Mouse (Mus musculus): ENCODE results near the gene Ikzf2. TPM values are rescaled to one million over a fixed set of nuclear protein-coding genes. Genes with fewer than 3 reads are reported as not detected.

Ikzf2 gene
- polyA plus RNA-seq, 1 experiment from 2014 or later = 3.4 TPM

DNA sequence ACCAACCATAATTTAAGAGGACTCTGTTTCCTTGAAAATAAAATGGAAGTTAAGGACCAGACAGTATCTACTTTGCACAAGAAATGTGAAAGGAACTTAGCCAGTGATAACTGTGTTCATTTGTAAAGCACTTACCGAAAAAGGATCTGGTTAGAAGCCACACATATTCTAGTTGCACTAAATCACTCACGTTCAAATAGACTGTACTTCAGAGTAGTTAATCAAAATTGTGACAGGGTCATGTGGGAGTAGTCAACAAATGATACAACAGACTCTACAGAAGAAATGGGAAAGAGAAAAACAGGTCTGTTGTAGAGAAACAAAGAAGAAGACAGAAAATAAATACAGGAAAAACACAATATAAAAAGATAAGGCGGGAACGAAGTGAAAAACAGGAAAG lies 158.3 kb downstream of the Ikzf2 start:
- H3K27me3 ChIP-seq (ENCODE audit: control insufficient read depth, insufficient read depth, low read length) = no peaks in the 10 kb centered on the region
- no peak for ATAC-seq (ENCODE audit: insufficient read depth, low FRiP score, low TSS enrichment)
- H3K4me2 ChIP-seq (ENCODE audit: low read depth) = no peak overlapping the region
- H3K4me1 ChIP-seq (ENCODE audit: control insufficient read depth, insufficient read depth, low read length) = no peaks in the 10 kb centered on the region
- no peaks in the 10 kb centered on the region for H3K36me3 ChIP-seq (ENCODE audit: control insufficient read depth, insufficient read depth, low read length)
- no peak overlapping the region for H3K9ac ChIP-seq (ENCODE audit: low read length)
- H3K9me3 ChIP-seq (ENCODE audit: control insufficient read depth, low read length) = no peaks in the 10 kb centered on the region
- H3K27ac ChIP-seq (ENCODE audit: low read depth, low read length) = no peak overlapping the region
- 88% methylated on average over 4 of the region's 4 CpGs for WGBS
- H3K4me3 ChIP-seq (ENCODE audit: low read depth, low read length) = no peak overlapping the region
- no peak for DNase-seq (ENCODE audit: low spot score)

DNA sequence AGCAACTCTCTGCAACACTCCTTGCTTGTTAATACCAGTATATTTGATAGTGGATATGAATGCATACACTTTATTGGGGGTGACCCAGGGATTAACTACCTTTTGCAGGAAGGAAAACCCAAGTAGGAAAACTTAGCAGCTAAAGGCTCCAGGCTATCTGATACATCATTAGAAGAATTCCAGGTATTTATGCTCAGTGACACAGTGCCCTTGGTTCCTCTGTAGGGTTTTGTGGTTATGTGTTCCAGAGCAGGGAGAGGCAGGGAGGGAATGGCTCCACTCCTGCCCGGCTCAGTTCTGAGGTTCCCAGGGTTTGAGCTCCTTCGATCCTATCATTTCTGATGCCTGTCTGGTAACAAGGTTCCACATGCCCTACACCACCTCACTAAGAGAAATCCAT lies 165.4 kb downstream of the Ikzf2 start:
- WGBS = 95% methylated on average over 2 of the region's 2 CpGs
- H3K4me3 ChIP-seq (ENCODE audit: low read depth, low read length) = no peak overlapping the region
- H3K4me2 ChIP-seq (ENCODE audit: low read depth) = no peak overlapping the region
- no peak for DNase-seq (ENCODE audit: low spot score)
- no peaks in the 10 kb centered on the region for H3K36me3 ChIP-seq (ENCODE audit: control insufficient read depth, insufficient read depth, low read length)
- no peaks in the 10 kb centered on the region for H3K4me1 ChIP-seq (ENCODE audit: control insufficient read depth, insufficient read depth, low read length)
- ATAC-seq (ENCODE audit: insufficient read depth, low FRiP score, low TSS enrichment) = no peak
- no peaks in the 10 kb centered on the region for H3K9me3 ChIP-seq (ENCODE audit: control insufficient read depth, low read length)
- no peak overlapping the region for H3K9ac ChIP-seq (ENCODE audit: low read length)
- no peaks in the 10 kb centered on the region for H3K27me3 ChIP-seq (ENCODE audit: control insufficient read depth, insufficient read depth, low read length)
- H3K27ac ChIP-seq (ENCODE audit: low read depth, low read length) = no peak overlapping the region

DNA sequence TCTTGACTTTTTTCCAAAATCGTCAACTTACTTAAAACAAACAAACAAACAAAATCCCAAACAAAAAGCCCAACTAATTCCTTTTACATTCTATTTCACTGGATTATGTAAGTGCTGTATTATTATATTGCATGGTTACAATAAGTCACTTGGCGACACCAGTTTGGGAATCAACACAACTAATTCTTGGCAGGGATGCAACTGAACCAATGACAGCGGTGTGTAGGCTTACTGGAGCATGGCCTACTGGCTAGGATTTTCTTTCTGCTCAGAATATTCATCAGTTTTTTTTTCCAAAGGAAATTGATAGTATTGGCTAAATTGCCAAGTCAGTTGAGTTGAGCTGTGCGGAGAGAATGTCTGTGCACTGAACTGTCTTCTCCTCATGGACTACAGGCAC lies 167.7 kb downstream of the Ikzf2 start:
- no peak for ATAC-seq (ENCODE audit: insufficient read depth, low FRiP score, low TSS enrichment)
- 95% methylated on average over 4 of the region's 4 CpGs for WGBS
- Histone ChIP-seq H3K4me1 (ENCODE audit: control insufficient read depth, insufficient read depth, low read length) (no peaks in the 10 kb centered on the region), H3K4me2 (ENCODE audit: low read depth) (no peak overlapping the region), H3K27ac (ENCODE audit: low read depth, low read length) (no peak overlapping the region), H3K4me3 (ENCODE audit: low read depth, low read length) (no peak overlapping the region), H3K9me3 (ENCODE audit: control insufficient read depth, low read length) (no peaks in the 10 kb centered on the region), H3K27me3 (ENCODE audit: control insufficient read depth, insufficient read depth, low read length) (no peaks in the 10 kb centered on the region), H3K36me3 (ENCODE audit: control insufficient read depth, insufficient read depth, low read length) (no peaks in the 10 kb centered on the region), H3K9ac (ENCODE audit: low read length) (no peak overlapping the region)
- DNase-seq (ENCODE audit: low spot score) = no peak

DNA sequence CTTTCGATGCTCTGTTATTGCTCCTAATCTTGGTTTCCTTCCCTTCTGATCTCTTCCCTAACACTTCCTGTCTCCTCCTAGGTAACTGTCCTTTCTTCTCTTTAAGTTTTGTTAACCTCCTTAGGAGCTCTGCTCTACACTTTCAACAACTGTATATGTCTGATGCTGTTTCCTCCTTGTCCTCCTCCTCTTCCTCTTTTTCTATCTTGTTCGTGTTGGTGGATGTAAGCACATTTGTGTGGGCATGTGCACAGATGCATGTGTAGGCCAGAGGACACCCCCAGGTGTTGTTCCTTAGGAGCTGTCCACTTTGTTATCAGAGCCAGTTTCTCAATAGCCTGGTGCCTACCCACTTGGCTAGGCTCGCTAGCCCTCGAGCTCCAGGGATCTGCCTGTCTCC lies 169.0 kb downstream of the Ikzf2 start:
- Histone ChIP-seq H3K27me3 (ENCODE audit: control insufficient read depth, insufficient read depth, low read length) (no peaks in the 10 kb centered on the region), H3K4me1 (ENCODE audit: control insufficient read depth, insufficient read depth, low read length) (no peaks in the 10 kb centered on the region), H3K27ac (ENCODE audit: low read depth, low read length) (no peak overlapping the region), H3K4me2 (ENCODE audit: low read depth) (no peak overlapping the region), H3K9ac (ENCODE audit: low read length) (no peak overlapping the region), H3K4me3 (ENCODE audit: low read depth, low read length) (no peak overlapping the region), H3K36me3 (ENCODE audit: control insufficient read depth, insufficient read depth, low read length) (no peaks in the 10 kb centered on the region), H3K9me3 (ENCODE audit: control insufficient read depth, low read length) (no peaks in the 10 kb centered on the region)
- WGBS = 87% methylated on average over 4 of the region's 4 CpGs
- ATAC-seq (ENCODE audit: insufficient read depth, low FRiP score, low TSS enrichment) (no peak), DNase-seq (ENCODE audit: low spot score) (no peak)

DNA sequence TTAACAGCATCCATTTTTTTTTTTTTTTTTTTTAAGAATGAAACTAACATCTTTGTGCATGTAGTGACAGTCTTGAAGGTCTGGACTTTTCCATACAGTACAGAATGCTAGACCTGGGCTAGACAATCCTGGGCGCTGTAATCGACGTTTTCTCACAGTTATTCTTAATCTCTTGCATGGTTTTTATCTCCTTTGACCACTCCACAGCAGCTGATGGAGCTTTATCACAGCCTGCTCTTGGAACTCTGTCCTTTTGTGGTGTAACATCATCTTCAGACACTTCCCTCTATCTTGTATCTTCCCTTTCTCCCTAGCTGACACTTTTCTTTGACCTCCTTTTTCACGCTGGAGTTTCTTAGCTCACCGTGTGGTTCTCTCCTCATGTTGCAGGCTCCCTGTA lies 170.9 kb downstream of the Ikzf2 start:
- Histone ChIP-seq H3K27me3 (ENCODE audit: control insufficient read depth, insufficient read depth, low read length) (no peaks in the 10 kb centered on the region), H3K4me1 (ENCODE audit: control insufficient read depth, insufficient read depth, low read length) (no peaks in the 10 kb centered on the region), H3K9ac (ENCODE audit: low read length) (no peak overlapping the region), H3K9me3 (ENCODE audit: control insufficient read depth, low read length) (no peaks in the 10 kb centered on the region), H3K4me3 (ENCODE audit: low read depth, low read length) (no peak overlapping the region), H3K36me3 (ENCODE audit: control insufficient read depth, insufficient read depth, low read length) (no peaks in the 10 kb centered on the region), H3K27ac (ENCODE audit: low read depth, low read length) (no peak overlapping the region), H3K4me2 (ENCODE audit: low read depth) (no peak overlapping the region)
- ATAC-seq (ENCODE audit: insufficient read depth, low FRiP score, low TSS enrichment) (no peak), DNase-seq (ENCODE audit: low spot score) (no peak)
- 84% methylated on average over 5 of the region's 5 CpGs for WGBS

DNA sequence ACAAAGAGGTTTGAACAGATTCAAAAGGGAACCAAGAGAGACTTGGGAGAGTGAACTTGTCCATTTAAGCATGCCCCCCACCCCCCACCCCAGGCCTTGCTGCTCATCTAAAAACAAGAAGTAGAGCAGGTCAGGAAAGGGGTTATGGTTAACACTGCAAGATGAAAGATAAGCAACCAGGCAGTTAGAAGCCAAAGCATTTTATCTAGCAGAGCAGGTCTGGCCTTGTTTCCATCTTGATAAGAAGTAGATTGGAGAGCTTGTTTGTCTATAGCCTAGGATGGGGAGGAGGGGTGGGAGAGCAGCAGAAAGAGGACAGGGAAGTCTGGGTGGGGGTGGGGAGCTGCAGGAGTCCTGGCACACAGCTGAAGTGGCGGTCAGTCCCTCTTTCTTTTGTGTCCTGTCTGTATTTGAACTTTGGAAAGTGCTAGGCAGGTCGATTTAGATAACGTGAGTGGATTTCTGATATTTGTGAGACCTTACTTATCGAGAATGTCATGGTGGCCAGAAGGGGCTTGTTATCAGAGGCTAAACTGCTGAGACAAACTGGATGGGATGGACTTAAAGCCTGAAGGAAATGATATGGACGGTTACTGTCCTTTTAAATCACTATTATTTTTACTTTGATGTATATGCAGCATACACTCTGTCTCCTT lies 173.3 kb downstream of the Ikzf2 start:
- Histone ChIP-seq H3K4me1 (ENCODE audit: control insufficient read depth, insufficient read depth, low read length) (no peaks in the 10 kb centered on the region), H3K4me2 (ENCODE audit: low read depth) (no peak overlapping the region), H3K27me3 (ENCODE audit: control insufficient read depth, insufficient read depth, low read length) (no peaks in the 10 kb centered on the region), H3K27ac (ENCODE audit: low read depth, low read length) (no peak overlapping the region), H3K9ac (ENCODE audit: low read length) (no peak overlapping the region), H3K36me3 (ENCODE audit: control insufficient read depth, insufficient read depth, low read length) (no peaks in the 10 kb centered on the region), H3K4me3 (ENCODE audit: low read depth, low read length) (no peak overlapping the region), H3K9me3 (ENCODE audit: control insufficient read depth, low read length) (no peaks in the 10 kb centered on the region)
- ATAC-seq (ENCODE audit: insufficient read depth, low FRiP score, low TSS enrichment) (no peak), DNase-seq (ENCODE audit: low spot score) (no peak)
- WGBS = 59% methylated on average over 5 of the region's 5 CpGs

DNA sequence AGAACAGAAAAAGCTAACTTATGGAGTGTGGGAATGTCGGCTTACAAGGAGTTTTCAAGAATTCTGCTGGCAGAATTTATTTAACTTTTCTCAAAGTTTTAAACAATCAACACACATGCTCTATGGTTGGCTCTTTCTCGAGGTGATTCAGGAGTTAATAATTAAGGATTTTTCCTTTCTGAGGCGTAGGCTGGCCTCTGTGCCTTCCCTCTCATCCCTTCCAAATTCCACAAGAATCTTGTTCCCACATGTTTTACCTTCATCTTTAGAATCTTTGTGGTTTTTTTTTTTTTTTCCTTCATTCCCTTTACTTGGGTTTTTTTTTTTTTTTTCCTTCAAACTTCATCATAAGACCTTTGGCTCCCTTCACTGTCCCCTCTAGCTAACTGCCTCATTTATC lies 178.8 kb downstream of the Ikzf2 start:
- 74% methylated on average over 3 of the region's 3 CpGs for WGBS
- no peak overlapping the region for H3K27ac ChIP-seq (ENCODE audit: low read depth, low read length)
- H3K4me1 ChIP-seq (ENCODE audit: control insufficient read depth, insufficient read depth, low read length) = no peaks in the 10 kb centered on the region
- no peak overlapping the region for H3K4me3 ChIP-seq (ENCODE audit: low read depth, low read length)
- H3K36me3 ChIP-seq (ENCODE audit: control insufficient read depth, insufficient read depth, low read length) = no peaks in the 10 kb centered on the region
- ATAC-seq (ENCODE audit: insufficient read depth, low FRiP score, low TSS enrichment) (no peak), DNase-seq (ENCODE audit: low spot score) (no peak)
- H3K9ac ChIP-seq (ENCODE audit: low read length) = no peak overlapping the region
- no peaks in the 10 kb centered on the region for H3K9me3 ChIP-seq (ENCODE audit: control insufficient read depth, low read length)
- no peaks in the 10 kb centered on the region for H3K27me3 ChIP-seq (ENCODE audit: control insufficient read depth, insufficient read depth, low read length)
- H3K4me2 ChIP-seq (ENCODE audit: low read depth) = no peak overlapping the region

DNA sequence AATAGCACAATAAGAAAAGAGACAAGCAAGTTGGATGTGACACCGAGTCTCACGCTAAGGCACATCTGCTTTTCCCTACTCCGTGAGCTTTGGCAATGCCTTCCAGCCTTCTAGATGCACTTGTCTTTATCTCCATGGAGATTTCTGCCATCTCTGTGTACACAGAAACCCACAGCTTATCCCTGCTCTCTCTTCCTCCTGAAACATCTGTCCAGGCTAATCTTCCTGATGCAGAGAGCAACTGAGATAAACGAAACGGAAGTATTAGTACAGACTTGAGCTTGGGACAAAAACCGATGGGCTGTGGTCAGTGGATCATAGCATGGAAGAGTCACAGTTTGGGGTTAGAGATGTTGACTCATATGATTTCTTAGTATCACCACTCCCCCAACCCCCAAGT lies 179.5 kb downstream of the Ikzf2 start:
- DNase-seq (ENCODE audit: low spot score) (no peak), ATAC-seq (ENCODE audit: insufficient read depth, low FRiP score, low TSS enrichment) (no peak)
- no peaks in the 10 kb centered on the region for H3K4me1 ChIP-seq (ENCODE audit: control insufficient read depth, insufficient read depth, low read length)
- no peaks in the 10 kb centered on the region for H3K9me3 ChIP-seq (ENCODE audit: control insufficient read depth, low read length)
- H3K27ac ChIP-seq (ENCODE audit: low read depth, low read length) = no peak overlapping the region
- 85% methylated on average over 6 of the region's 6 CpGs for WGBS
- H3K27me3 ChIP-seq (ENCODE audit: control insufficient read depth, insufficient read depth, low read length) = no peaks in the 10 kb centered on the region
- no peak overlapping the region for H3K4me3 ChIP-seq (ENCODE audit: low read depth, low read length)
- H3K4me2 ChIP-seq (ENCODE audit: low read depth) = no peak overlapping the region
- H3K36me3 ChIP-seq (ENCODE audit: control insufficient read depth, insufficient read depth, low read length) = no peaks in the 10 kb centered on the region
- H3K9ac ChIP-seq (ENCODE audit: low read length) = no peak overlapping the region

DNA sequence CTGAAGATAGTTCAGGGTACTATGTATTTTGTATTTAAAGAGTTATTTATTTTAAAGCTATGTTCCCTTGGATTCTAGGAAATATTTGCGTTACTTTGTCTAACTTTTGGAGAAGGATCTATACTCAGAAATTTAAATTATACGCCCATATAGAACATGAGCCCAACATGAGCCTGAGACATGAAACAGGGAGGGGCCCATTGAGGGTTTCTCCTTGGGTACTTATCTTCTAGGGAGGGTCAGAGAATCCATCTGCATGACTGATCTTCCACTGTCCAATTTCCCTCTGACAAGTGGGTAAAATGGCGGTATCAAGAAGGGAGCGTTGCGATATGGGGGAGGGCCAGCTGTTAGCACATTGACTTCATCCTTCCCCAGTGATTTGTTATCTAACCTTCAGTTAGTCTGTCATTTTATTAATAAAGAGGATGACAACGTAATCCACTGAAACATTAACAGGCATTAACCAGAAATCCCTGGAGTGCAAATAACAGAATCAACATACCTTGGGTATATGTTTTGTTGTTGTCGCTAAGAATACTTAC lies 180.4 kb downstream of the Ikzf2 start:
- Histone ChIP-seq H3K27me3 (ENCODE audit: control insufficient read depth, insufficient read depth, low read length) (no peaks in the 10 kb centered on the region), H3K27ac (ENCODE audit: low read depth, low read length) (no peak overlapping the region), H3K4me1 (ENCODE audit: control insufficient read depth, insufficient read depth, low read length) (no peaks in the 10 kb centered on the region), H3K9me3 (ENCODE audit: control insufficient read depth, low read length) (no peaks in the 10 kb centered on the region), H3K4me3 (ENCODE audit: low read depth, low read length) (no peak overlapping the region), H3K9ac (ENCODE audit: low read length) (no peak overlapping the region), H3K36me3 (ENCODE audit: control insufficient read depth, insufficient read depth, low read length) (no peaks in the 10 kb centered on the region), H3K4me2 (ENCODE audit: low read depth) (no peak overlapping the region)
- ATAC-seq (ENCODE audit: insufficient read depth, low FRiP score, low TSS enrichment) = no peak
- 95% methylated on average over 7 of the region's 7 CpGs for WGBS
- DNase-seq (ENCODE audit: low spot score) = no peak
